Mouse (Mus musculus) activated CD4-positive, CD25-positive, alpha-beta regulatory T cell, adult 4 months (primary cell): ENCODE results near the gene Gbf1. TPM values are rescaled to one million over a fixed set of nuclear protein-coding genes. Genes with fewer than 3 reads are reported as not detected.
A peak's percentile ranks its signal among the peaks of the same experiment; 100 is the strongest.

Experiments
- ATAC-seq: one replicate; pipeline ENCODE4 v1.8.0; 2017
- polyA plus RNA-seq, 2 experiments: library from polyadenylated mRNA; unstranded; fragments of 100-300 nt; shearing (Covaris generic); gene quantifications; one replicate each; pipeline ENCODE4 v1.2.1; 2017

Gbf1 gene
- polyA plus RNA-seq, 2 experiments from 2014 or later, result 23.9 to 30.5 TPM

DNA sequence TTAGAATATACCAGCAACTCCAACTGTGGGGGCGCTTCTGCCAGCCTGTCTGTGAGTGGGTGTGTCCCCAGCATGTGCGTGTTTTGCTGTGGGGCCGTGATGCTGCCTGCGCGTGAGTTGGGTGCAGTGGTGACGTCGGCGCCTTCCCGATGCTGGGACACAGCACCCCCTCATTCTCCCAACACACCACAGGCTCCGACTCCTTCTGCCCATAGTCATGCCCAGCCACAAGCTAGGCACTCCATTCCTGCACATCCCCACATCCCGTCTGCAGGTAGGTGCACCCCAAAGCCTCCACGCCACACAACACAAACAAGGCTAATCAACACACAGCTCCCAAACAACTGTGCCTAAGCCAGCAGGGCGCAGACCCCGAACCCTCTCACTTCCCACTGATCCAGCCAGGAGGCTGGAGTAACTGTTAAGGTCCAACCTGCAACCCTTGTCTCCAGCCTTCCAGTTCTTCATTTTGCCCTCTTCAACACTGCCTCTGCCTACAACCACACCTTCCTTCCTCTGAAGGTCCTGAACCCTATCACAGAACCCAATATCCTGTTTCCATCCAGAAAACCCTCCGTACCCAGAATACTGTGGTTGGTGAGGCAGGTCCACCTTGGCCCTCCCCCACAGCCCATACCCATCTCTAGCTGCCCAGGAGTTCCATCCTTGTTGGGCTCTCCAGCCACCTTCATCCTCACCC, 164.7 kb downstream of the Gbf1 start:
- peak; percentile 39 for ATAC-seq

DNA sequence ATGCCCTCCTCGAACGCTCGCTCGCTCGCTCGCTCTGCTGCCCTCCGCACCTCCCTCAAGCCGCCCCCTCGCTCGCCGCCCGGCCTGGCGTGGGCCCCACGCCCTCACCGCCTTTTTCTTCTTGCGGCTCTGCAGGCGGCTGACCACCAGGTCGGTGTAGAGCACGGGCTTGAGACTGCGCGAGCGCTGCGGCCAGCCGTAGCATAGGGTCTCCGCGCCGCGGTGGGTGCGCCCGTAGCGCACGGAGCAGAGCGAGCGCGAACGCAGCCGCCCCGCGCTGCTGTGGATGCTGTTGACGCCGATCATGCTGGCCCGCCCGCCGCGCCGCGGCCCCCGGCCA, 165.2 kb downstream of the Gbf1 start:
- ATAC-seq, result no peak

DNA sequence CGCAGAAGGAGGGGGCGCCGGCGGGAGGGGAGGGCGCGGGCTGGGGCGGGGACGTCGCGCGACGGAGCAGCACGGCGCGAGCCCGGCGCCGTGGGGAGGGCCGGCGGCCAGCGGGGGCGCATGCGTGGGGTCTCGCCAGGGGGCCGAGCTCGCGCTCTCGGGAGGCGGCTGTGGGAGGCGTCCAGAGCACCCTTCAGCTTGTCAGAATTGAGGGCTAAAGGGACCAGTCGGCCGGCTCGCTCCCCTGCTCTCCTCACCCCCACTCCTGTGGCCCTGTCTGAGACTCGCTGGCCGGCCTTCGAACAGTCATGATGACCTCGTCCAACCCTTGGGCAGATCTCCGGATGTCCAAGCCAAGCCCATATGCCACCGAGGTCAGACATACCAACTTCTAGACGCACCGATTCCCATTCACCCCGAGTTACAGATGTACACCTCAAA, 165.7 kb downstream of the Gbf1 start:
- no peak for ATAC-seq

DNA sequence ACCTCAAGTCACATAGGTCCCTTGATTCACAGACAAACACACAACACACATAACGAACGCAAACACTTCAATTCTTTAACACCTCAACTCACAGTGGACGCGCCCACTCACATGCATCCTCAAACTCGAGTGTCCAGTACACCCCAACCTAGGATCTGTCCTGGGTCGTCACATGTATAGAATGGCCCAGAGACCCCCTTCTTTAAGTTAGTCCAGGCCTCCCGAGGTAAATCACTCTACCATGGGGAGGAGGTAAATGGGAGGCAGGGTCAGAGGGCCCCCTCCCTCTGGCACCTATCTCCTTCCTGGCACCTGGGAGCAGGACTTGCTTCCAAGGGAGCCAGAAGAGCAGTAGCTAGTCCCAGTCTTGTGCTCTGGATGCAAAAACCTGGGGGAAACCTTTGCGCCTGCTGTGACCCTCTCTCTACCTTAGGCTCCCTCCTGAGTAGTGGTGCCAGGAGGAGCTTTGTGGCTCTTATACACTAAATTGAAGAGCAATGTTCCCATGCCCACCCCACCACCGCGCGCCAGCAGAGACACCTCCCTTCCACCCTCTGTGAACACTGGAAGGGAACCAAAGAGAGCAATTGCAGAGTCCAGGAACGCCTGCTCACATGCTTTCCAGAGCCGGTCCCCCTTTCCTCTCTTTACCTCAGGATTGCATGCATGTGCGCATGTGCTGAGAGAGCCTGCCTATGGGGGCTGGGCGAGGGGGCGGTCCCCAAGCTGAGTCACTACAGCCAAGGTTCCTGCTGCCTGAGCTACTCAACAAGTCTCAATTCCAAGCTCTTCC, 166.5 kb downstream of the Gbf1 start:
- ATAC-seq, result no peak

DNA sequence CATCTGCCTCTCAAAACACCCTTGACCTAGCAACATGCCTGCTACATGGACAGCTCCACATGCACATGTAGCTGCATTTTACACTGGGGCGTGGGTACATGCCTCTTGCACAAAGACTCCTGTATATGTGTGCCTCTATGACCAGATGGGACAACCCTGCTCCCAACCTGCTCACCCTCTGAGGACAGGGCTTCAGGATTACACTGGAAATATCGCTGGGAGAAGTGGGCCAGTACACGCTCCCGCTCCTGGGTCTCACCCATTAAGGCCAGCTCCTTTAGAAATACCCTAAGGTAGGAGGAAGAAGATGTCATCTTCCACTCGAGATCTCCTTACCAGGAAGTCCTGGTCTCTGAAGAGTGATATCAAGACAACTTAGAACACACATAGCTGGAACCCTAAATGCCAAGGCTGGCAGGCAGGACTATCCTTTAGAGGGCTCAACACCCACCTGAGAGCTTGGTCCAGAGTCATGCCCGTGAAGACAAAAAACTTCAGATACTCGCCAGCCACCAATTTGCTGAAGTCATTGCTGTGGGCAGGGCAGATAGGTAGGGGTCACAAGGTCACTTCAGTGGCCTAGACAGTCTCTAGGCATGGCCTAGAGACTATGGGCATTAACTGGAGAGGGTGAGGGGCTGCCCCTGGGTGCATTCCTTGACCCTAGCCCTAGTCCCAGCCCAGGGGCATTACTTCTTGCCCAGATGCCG, 167.9 kb downstream of the Gbf1 start:
- ATAC-seq, result no peak

DNA sequence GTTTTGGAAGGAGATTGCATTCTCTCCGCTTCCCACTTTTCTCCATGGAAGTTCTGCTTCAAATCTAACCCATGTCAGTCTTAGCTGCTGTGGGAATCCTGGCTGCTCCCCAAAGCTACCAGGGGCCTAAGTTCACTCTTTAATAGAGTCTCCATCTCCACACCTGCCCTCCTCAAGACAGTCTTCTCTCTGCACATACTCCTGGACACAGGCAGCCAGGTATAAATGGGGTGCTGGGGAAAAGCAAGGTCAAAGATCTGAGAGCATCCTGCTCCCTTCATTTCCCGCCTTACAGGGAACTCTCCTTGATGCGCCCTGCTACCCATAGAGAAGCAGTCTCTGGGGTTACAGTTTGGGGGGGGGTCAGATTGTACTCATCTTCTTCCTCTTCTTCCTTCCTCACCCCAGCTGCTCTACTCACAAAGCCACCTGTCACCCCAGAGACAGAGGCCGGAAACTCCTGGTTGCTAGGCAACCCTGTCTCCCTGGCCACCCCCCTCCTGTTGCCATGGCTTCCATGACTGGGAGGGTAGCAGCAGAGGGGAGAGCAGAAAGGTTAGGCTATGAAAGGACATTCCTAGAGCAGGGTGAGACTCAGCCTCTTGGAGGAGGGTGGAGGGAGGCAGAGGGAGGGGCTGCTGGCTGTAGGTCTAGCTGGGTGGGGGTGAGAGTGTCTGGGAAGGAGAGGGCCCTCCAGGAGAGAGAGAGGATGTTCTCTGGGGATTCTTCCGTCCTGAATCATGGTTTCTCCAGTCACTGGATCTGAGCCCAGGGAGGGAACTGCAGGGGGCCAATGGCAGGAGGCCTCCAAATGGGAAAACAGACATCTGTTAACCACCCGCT, 169.0 kb downstream of the Gbf1 start:
- peak; percentile 69 for ATAC-seq

DNA sequence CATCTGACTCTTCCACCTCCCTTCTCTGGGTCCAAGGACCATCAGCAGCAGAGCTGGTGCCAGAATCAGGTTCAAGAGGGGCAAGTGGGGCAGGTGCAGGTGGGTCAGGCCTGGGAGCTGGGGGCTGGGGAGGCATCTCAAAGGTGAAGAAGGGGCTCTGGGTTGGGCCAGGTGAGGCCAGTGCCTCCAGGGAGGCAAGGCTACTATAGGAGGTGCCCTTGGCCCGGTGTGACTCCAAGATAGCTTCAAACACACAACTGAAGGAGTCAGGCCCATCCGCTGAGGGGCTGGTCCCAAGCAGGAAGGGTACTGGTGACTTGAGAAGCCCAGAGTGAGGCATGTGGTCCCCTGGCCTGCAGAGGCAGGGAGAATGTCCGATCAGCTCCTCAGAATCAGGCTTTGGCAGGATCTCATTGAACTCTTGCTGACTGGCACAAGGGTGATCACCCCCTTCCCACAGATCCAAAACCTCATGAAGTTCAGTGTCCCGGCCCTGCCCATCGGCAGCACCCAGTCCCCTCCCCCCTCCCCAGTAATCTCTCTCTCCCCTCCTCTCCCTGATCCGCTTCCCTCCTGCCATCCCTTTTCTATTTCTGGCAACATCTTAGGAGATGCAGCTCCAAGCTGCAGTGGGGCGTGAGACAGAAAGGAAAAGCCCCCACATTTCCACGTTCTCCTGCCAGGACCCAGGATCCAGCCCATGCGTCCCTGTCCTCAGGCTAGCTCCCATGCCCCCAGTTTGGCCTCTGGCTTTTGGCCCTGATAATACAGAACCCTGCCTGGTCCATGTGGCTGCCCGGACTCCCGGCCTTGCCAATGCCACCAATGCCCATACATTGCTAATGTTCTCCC, 170.1 kb downstream of the Gbf1 start:
- no peak for ATAC-seq

DNA sequence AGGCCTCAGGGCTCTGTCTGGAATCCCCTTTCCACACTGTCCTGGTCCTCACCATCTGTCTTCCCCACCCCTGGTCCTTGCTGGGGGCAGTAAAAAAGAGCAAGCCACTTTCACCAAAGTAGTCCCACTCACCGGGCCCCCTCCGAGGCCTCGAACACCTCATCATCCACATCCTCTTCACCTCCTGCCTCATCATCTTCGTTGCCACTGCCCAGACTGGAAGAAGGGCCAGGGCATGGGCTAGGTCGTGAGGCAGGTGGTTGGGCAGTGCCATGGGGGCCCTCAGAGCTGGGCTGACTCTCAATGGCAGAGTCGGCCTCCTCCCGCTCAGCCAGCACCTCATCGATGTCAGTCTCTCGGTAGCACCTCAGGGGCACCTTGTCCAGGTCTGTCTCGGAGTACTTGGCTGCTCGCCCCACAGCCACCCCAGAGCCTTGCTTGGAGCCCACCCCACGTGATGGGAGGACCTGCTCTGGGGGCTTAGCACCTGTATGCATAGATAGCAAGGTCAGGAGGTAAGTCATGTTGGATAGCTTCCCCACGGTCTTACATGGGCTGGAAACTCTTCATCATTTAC, 170.8 kb downstream of the Gbf1 start:
- ATAC-seq, result no peak

DNA sequence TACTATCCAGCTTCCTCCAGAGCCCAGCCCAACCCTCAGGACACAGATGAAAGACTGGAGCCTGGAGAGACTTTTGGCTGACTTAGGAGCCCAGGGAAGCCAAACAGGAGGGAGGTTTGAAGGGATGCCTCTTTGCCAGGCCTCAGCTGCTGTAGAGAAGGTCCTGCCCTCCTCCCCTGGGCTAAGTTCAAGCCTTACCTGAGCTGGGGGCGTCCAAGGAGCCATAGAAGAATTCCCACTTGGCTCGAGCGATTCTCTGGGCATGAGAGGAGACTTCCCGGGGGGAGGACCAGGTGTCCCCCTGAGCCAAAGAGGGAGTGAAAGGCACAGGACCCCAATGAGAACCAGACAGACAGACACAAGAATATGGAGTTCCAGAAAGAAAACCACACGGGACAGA, 171.4 kb downstream of the Gbf1 start:
- ATAC-seq, result no peak

DNA sequence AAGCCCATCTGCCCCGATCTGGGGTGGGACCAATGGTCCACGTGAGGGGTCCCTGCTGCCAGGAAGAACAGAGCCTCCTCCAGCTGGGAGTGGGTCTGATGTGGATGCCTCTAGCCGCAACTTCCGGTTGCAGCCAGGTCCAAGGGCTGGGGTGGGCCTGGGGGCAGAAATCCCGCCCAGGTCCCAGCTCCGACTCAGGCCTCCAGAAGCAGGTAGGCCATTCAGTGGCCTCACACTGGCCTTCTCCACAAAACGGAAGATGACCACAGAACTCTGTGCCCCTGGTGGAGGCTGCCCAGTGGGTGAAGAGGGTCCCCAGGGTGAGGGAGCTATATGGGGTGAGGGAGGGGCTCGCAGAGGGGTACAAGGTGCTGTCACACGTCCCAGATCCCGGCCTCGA, 172.1 kb downstream of the Gbf1 start:
- ATAC-seq, result no peak

DNA sequence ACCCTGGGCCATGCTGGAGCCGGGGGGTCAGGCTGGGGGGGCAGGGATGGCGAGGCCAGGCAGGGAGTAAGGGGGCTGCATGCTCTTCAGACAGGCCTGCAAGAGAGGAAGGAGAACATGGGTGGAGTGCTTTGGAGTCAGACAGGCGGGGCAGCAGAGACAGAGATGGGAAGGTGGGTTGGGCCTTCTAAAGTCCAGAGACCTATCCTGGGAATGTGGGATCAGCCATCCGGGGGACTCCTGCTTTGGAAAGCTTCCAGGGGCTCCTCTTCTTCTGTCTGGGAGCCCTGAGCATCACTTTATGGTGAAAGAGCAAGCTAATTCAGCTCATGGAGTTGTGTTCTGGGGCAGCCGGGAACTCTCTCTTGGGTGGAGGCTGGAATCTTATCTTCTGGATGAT, 172.6 kb downstream of the Gbf1 start:
- ATAC-seq, result no peak

DNA sequence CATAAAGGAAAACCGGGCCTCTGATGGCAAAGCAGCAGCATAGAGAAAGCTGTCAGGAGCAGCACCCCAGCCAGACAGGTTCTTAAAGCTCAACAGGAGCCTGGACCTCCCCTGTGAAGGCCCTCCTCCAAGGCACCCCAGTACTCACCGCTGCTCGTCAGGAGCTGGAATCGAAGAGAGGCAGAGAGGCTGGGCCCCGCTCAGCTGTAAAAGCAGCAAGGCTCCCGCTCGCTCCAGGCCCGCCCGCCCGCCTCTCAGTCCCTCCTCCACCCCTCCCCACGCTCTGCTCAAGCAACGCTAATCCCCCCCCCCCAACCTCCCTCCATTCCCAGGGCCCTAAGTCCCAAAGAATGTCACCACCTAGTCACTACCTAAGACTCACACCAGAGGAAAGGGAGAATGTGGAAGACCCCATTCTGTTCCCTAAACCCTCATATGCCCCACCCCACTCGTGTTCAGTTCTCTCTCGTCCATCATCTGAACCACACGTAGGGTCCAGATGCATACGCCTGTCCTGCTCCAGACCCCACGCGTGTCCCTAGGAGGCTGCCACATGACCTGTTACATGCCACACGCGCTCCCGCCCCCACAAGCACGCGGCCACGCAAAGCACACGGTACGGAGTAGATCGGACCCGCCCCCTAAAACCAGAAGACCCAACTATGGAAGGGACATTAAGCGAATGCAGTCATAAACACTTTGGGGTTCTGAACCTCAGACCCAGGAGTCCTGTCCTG, 173.9 kb downstream of the Gbf1 start:
- ATAC-seq, result no peak

DNA sequence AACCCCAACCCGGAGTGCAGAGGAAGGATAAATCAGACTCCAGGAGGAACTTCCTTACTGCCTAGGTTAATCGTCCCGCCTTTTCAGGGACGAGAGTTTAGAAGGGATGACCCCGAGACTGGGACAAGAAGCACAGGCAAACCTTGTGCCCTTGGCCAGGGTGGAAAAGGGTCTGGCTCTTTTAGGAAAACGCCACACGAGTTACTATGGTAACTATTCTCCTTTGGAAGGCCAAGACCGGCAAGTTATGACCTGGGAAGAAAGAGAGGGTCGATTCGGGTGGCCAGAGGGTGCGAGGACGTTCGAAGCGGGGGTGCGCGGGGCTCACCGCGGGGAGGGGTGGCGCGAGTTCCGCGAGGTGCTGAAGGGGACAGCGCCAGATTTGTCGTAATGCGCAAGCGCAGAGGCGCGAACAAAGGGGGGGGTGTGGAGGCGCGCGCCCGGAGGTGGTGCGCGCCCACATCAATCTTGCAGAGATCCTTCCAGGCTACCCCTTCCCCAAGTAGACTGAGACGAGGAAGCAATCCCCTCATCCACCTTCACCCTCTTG, 174.5 kb downstream of the Gbf1 start, which contains the start of gene Psd:
TSS of gene Psd (minus strand) at position 401 of the 550 bp plus-strand sequence.
- ATAC-seq, result no peak

DNA sequence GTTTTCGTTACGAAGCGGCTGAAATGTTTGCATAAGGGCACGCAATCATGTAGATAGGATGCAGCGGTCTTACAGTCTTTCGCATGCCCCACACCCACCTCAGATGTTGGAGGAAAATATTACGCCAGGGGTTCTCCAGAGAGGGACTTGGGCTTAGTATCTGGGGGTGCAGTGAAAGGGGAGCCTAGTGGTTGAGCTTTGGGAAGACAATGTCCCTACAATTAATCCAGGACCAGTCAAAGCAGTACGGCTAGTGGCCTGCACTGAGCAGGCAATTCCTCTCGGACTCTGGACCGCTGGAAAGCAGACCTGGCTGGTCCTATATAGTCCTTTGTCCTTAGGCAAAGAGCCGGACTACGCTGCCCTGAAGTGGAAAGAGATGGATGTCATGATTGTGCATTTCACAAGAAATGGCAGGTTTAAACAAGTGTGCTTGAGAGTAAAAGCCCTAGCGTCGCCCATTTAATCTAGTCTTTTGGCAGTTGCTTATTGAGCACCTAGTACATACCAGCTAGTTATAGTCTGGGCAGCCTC, 175.3 kb downstream of the Gbf1 start:
- no peak for ATAC-seq

DNA sequence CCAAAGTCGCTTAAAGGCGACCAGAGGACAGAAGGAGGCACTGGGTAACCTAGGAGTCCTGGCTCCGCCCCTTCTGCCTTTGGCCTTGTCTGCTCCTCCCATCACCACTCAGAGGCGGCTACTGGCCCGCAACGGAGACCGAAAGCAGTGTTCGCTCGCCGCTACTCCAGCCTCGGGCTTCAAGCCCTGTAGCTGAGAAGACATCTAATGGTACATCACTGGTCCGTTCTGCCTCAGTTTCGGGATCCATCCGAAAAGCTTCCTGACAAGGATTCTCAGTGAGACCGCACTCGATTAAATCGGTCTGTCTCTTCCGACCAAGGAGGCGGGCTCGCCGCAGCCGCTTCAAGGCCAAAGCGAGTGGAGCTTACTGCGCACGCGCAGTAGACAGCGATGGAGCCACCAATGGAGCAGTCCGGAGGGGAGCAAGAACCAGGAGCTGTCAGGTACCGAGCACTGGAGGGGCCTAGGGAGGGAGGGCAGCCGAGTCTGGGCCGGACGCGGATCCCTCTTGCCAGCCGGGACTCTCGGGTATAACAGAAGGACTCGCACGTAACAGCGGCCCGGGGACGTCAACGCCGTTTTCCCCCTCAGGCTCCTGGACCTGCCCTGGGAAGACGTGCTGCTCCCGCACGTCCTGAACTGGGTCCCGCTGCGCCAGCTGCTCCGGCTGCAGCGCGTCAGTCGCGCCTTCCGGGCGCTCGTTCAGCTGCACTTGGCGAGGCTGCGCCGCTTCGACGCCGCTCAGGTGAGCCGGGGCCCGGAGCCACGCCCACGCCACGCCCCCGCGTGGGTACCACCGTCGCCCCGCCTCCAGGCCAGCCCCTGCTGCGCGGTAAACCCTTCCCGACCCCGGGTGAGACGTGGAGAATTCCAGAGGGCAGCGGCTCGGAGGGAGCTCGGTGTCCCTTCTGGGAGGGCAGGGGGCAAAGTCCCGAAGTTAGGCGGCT, 176.0 kb downstream of the Gbf1 start, which contains the start of gene Fbxl15:
TSS of gene Fbxl15 (plus strand) at position 104 of the 950 bp plus-strand sequence.
- ATAC-seq, result peak; percentile 75

DNA sequence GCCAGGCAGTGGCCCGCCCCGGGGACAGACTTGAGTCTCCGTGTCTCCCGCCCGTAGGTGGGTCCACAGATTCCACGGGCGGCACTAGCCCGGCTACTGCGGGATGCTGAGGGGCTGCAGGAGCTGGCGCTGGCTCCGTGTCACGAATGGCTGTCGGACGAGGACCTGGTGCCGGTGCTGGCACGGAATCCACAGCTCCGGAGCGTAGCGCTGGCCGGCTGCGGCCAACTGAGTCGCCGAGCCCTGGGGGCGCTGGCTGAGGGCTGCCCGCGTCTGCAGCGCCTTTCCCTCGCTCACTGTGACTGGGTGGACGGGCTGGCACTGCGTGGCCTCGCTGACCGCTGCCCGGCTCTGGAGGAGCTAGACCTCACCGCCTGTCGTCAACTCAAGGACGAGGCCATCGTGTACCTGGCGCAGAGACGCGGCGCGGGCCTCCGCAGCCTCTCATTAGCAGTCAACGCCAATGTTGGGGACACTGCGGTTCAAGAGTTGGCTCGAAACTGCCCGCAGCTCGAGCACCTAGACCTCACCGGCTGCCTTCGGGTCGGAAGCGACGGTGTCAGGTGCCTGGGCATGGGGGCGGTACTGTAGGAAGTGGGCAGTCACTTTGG, 176.8 kb downstream of the Gbf1 start:
- peak; percentile 16 for ATAC-seq

DNA sequence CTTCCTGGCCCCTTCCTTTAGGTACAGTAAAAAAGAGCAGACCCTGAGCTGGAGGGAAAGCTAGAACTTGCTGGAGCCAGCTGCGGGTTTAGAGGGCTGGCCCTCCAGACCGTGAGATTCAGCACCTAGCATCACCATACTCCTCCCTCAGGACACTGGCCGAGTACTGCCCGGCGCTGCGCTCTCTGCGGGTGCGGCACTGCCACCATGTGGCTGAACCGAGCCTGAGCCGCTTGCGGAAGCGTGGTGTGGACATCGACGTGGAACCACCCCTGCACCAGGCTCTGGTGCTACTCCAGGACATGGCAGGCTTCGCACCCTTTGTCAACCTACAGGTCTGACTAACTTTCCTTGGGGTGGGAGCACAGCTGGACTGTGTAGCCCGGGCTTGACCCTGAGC, 177.6 kb downstream of the Gbf1 start:
- ATAC-seq, result no peak

DNA sequence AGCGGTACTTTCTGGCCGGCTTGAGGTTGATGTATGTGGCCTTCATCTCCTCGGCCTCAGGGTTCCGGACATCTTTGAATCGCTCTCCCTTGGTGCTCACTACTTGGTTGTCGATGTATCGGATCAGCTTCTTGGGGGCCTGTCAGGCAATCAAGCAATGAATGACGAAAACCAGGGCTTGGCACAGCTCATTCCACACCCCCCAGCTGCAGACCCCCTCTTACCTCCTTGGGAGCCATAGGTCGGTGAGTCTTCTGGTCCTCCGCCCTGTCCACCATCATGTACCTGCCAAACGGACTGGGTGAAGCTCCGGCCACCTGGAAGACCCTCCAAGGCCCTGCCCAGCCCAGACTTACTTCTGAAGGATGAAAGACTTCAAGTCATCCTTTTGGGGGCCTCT, 178.4 kb downstream of the Gbf1 start:
- no peak for ATAC-seq
